Mouse (Mus musculus): ENCODE results near the gene D6Ertd527e.

GRCm38 (mm10) chr6:87160196-87160595, 55.6 kb downstream of the D6Ertd527e start:
- TF ChIP-seq CTCF (IDR thresholded peaks at IDR 0.05; ENCODE audit: extremely low read depth, insufficient read depth, low read length) (no peak), POLR2A (IDR thresholded peaks at IDR 0.05; ENCODE audit: extremely low read depth, insufficient read depth, low read length) (no peak)

All from cortical plate, adult 2 months (tissue).